Mouse (Mus musculus) heart, postnatal 0 days (tissue): ENCODE measurements at regions not wholly inside any gene's neighbourhood (a gene's known extent, or its start where the extent isn't known, plus 50 kb on each side); places are given as distances from the start of the nearest gene placed in this dataset.

ENCODE experiments used
- ATAC-seq: fragments of 200-750 bp; cut with Nextera tagmentation; 2 replicates; pipeline ENCODE4 v1.8.0; 2017; ENCODE audit warnings: low read depth, moderate number of reproducible peaks, moderate library complexity; ENCODE audit not compliant: insufficient read depth
- DNase-seq: peaks from one replicate; pipeline ENCODE4 v3.0.0-alpha.2; 2016; ENCODE audit warnings: low spot score
- H3K27ac ChIP-seq: fragments of 300-500 bp; sonication (generic); 2 replicates; pipeline ENCODE4 v1.5.1; 2014; ENCODE audit warnings: low read depth, mild to moderate bottlenecking
- H3K27me3 ChIP-seq: fragments of 300-500 bp; sonication (generic); 2 replicates; pipeline ENCODE4 v1.6.1; 2014; ENCODE audit warnings: low read length, mixed read lengths; ENCODE audit not compliant: control insufficient read depth, insufficient read depth
- H3K36me3 ChIP-seq: fragments of 300-500 bp; sonication (generic); replicated peaks from 2 replicates; pipeline ENCODE4 v1.6.1; 2014; ENCODE audit warnings: low read length, mixed read lengths; ENCODE audit not compliant: control insufficient read depth, insufficient read depth
- H3K4me1 ChIP-seq: fragments of 300-500 bp; sonication (generic); 2 replicates; pipeline ENCODE4 v1.6.1; 2014; ENCODE audit warnings: antibody characterized with exemption; ENCODE audit not compliant: control insufficient read depth, insufficient read depth
- H3K4me2 ChIP-seq: fragments of 300-500 bp; sonication (generic); 2 replicates; pipeline ENCODE4 v1.6.1; 2014; ENCODE audit warnings: low read depth, mild to moderate bottlenecking, low read length, moderate library complexity
- H3K4me3 ChIP-seq: fragments of 300-500 bp; sonication (generic); 2 replicates; pipeline ENCODE4 v1.5.1; 2014; ENCODE audit warnings: low read depth, low read length
- H3K9ac ChIP-seq: fragments of 300-500 bp; sonication (generic); replicated peaks from 2 replicates; pipeline ENCODE4 v1.6.1; 2014; ENCODE audit warnings: low read depth, low read length, mixed read lengths
- H3K9me3 ChIP-seq: fragments of 300-500 bp; sonication (generic); replicated peaks from 2 replicates; pipeline ENCODE4 v1.6.1; 2016; ENCODE audit warnings: low read length; ENCODE audit not compliant: control insufficient read depth
- CTCF ChIP-seq: IDR thresholded peaks from 2 replicates; pipeline ENCODE4 v1.5.1; 2016; ENCODE audit warnings: antibody characterized with exemption, control low read depth, low read depth
- EP300 ChIP-seq: IDR thresholded peaks from 2 replicates; pipeline ENCODE4 v1.6.1; 2016; ENCODE audit warnings: antibody characterized with exemption, low read depth
- WGBS: fragments of 180-500 bp; shearing (Covaris S2); extraction: QIAGEN DNeasy Blood & Tissue Kit; methylation state at CpG from one replicate; pipeline ENCODE4 v1.1.7; 2014; 5-methylcytosine and 5-hydroxymethylcytosine counted together

DNA sequence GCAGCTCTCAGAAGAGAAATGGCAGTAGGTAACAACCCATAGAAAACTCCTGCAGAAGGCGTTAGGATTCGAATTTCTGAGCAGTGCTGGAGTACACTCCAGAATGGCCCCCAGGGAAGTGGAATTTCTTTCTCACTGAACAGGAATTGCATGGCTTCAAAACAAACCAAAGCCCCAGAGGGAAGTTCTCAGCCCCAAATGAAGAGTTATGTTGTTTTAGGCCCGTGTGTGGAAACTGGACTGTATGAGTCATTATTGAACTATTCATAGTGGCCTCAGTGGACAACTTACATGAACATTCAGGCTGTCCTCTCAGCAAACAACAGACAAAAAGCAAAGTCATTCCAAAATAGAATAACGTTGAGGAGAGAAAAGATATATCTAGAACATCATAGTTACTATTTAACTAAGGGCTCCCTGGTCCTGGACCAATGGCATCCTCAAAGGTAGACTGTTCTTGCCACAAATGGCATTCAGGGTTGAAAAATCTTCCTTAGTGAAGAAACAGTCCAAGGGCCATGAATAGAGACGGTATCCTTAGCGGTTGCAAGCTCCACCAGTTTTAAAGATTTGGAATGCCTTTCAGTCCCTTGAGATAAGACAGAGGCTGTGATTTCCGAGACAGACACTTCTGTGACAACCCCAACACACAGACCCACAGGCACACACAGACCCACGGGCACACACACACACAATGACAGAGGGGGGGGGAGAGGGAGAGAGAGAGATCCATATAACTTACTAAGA lies 235.0 kb upstream of the Nt5e start:
- Histone ChIP-seq H3K36me3 (no peaks in the 10 kb centered on the region), H3K4me2 (no peak overlapping the region), H3K27me3 (no peaks in the 10 kb centered on the region), H3K4me3 (no peak overlapping the region), H3K9me3 (no peaks in the 10 kb centered on the region), H3K27ac (peak overlapping the region; percentile 58), H3K4me1 (no peaks in the 10 kb centered on the region), H3K9ac (no peak overlapping the region)
- TF ChIP-seq CTCF (no peak), EP300 (no peak)
- ATAC-seq, result peak; percentile 76
- DNase-seq, result peak; percentile 42
- 33% methylated on average over 8 of the region's 8 CpGs for WGBS

DNA sequence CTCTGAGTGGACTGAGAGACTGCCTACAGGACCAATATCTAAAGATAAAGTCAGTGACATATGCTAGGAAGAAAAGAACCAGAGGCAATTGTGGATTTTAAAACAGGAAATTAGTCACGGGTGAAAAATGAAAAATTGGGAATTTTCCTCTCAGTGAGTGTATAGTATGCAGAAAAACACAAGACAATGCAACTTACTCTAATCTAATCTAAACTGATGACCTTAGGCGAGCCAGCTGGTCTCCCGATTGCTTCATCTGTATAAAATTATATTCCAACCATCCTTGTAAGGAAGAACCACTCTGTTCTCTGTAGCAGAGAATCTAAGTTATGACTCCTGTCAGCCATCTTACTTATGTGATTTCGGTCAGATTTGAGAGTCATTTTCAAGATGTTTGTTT lies 234.4 kb upstream of the Nt5e start:
- Histone ChIP-seq H3K4me2 (no peak overlapping the region), H3K27ac (peak overlapping the region; percentile 58), H3K27me3 (no peaks in the 10 kb centered on the region), H3K9ac (no peak overlapping the region), H3K4me1 (no peaks in the 10 kb centered on the region), H3K9me3 (no peaks in the 10 kb centered on the region), H3K36me3 (no peaks in the 10 kb centered on the region), H3K4me3 (no peak overlapping the region)
- ATAC-seq, result no peak
- TF ChIP-seq EP300 (no peak), CTCF (no peak)
- no peak for DNase-seq
- 46% methylated on average over 4 of the region's 4 CpGs for WGBS

DNA sequence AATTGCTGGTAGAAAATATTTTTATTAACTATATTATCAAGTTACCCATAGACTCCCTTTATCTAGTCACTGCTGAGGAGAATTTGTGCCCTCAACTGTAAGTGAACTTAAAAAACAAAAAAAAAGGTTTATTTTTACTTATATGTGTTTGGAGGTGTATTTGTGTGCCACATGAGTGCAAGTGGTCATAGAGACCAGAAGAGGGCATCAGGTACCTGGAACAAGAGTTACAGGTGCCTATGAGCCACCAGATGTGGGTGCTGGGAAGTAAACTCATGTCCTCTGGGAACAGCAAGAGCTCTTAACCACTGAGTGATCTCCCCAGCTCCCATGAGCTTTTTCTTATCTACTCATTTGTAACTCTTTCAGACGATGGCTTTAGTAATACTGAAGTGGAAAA lies 213.9 kb upstream of the Nt5e start:
- no peak; the same call in 1 of the 2 replicates for TF ChIP-seq CTCF
- no peak for TF ChIP-seq EP300
- H3K4me2 ChIP-seq, result no peak overlapping the region
- no peak overlapping the region for H3K27ac ChIP-seq
- DNase-seq, result no peak
- H3K9ac ChIP-seq, result no peak overlapping the region
- H3K9me3 ChIP-seq, result no peaks in the 10 kb centered on the region
- ATAC-seq, result no peak
- WGBS, result 45% methylated on average over 1 of the region's 1 CpGs
- no peaks in the 10 kb centered on the region for H3K4me1 ChIP-seq
- no peaks in the 10 kb centered on the region for H3K36me3 ChIP-seq
- no peaks in the 10 kb centered on the region for H3K27me3 ChIP-seq
- no peak overlapping the region for H3K4me3 ChIP-seq

- DNase-seq (no peak), ATAC-seq (no peak)
- no peaks in the 10 kb centered on the region for H3K27me3 ChIP-seq
- TF ChIP-seq CTCF (no peak), EP300 (no peak)
- no peaks in the 10 kb centered on the region for H3K4me1 ChIP-seq
- WGBS, result 81% methylated on average over 5 of the region's 5 CpGs
- no peak overlapping the region for H3K4me2 ChIP-seq
- no peaks in the 10 kb centered on the region for H3K9me3 ChIP-seq
- H3K36me3 ChIP-seq, result no peaks in the 10 kb centered on the region
- no peak overlapping the region for H3K9ac ChIP-seq
- no peak overlapping the region for H3K27ac ChIP-seq
- H3K4me3 ChIP-seq, result no peak overlapping the region
Observed at GRCm38 (mm10) chr9:88120536-88120935, 206.5 kb upstream of the Nt5e start.

- no peaks in the 10 kb centered on the region for H3K27me3 ChIP-seq
- no peak overlapping the region for H3K9ac ChIP-seq
- H3K4me1 ChIP-seq, result no peaks in the 10 kb centered on the region
- DNase-seq (no peak), ATAC-seq (no peak)
- H3K36me3 ChIP-seq, result no peaks in the 10 kb centered on the region
- no peaks in the 10 kb centered on the region for H3K9me3 ChIP-seq
- no peak overlapping the region for H3K4me3 ChIP-seq
- TF ChIP-seq CTCF (no peak), EP300 (no peak)
- no peak overlapping the region for H3K27ac ChIP-seq
- H3K4me2 ChIP-seq, result no peak overlapping the region
- WGBS, result 60% methylated on average over 11 of the region's 11 CpGs
Observed at GRCm38 (mm10) chr9:88120963-88121570, 205.9 kb upstream of the Nt5e start.
